Mouse (Mus musculus) liver, embryonic 11.5 days (tissue): ENCODE results near the gene Hoxa3. TPM values are rescaled to one million over a fixed set of nuclear protein-coding genes. Genes with fewer than 3 reads are reported as not detected.

Experiments
- ATAC-seq: fragments of 200-750 bp; cut with Nextera tagmentation; replicated peaks from 2 replicates; pipeline ENCODE4 v1.8.0; 2017; ENCODE audit warnings: moderate number of reproducible peaks, mild to moderate bottlenecking, moderate TSS enrichment, moderate library complexity; ENCODE audit not compliant: low FRiP score
- DNase-seq: peaks from one replicate; pipeline ENCODE4 v3.0.0-alpha.2; 2017; ENCODE audit warnings: low spot score
- H3K27ac ChIP-seq: fragments of 300-500 bp; sonication (generic); 2 replicates; pipeline ENCODE4 v1.5.1; 2014; ENCODE audit warnings: mild to moderate bottlenecking, low read depth, low read length, control low read depth
- H3K27me3 ChIP-seq: fragments of 300-500 bp; sonication (generic); replicated peaks from 2 replicates; pipeline ENCODE4 v1.6.1; 2014; ENCODE audit warnings: low read length, mixed read lengths; ENCODE audit not compliant: control insufficient read depth, insufficient read depth
- H3K36me3 ChIP-seq: fragments of 300-500 bp; sonication (generic); 2 replicates; pipeline ENCODE4 v1.6.1; 2014; ENCODE audit warnings: mild to moderate bottlenecking, low read length, moderate library complexity, mixed read lengths; ENCODE audit not compliant: control insufficient read depth, insufficient read depth
- H3K4me1 ChIP-seq: fragments of 300-500 bp; sonication (generic); replicated peaks from 2 replicates; pipeline ENCODE4 v1.6.1; 2014; ENCODE audit warnings: low read length, mixed read lengths; ENCODE audit not compliant: control insufficient read depth, insufficient read depth
- H3K4me2 ChIP-seq: fragments of 300-500 bp; sonication (generic); 2 replicates; pipeline ENCODE4 v1.6.1; 2014; ENCODE audit warnings: mild to moderate bottlenecking, control low read depth, moderate library complexity
- H3K4me3 ChIP-seq: fragments of 300-500 bp; sonication (generic); 2 replicates; pipeline ENCODE4 v1.5.1; 2014; ENCODE audit warnings: low read depth, low read length, control low read depth
- H3K9ac ChIP-seq: fragments of 300-500 bp; sonication (generic); 2 replicates; pipeline ENCODE4 v1.6.1; 2014; ENCODE audit warnings: low read depth, low read length, control low read depth
- H3K9me3 ChIP-seq: fragments of 300-500 bp; sonication (generic); 2 replicates; pipeline ENCODE4 v1.6.1; 2016; ENCODE audit warnings: low read length, inconsistent platforms, mixed read lengths; ENCODE audit not compliant: control insufficient read depth
- WGBS: fragments of 180-500 bp; shearing (Covaris S2); extraction: QIAGEN DNeasy Blood & Tissue Kit; methylation state at CpG from one replicate; pipeline ENCODE4 v1.1.7; 2014; 5-methylcytosine and 5-hydroxymethylcytosine counted together
- polyA plus RNA-seq: library from polyadenylated mRNA; unstranded; fragments of >200 nt; fragmentation: Nextera tagmentation; extraction: Ambion mirVana; gene quantifications from 2 replicates; pipeline ENCODE4 v1.2.1, GENCODE M21; 2014

The Hoxa3 gene
- polyA plus RNA-seq, 1 experiment from 2014 or later = 2.9 TPM

DNA sequence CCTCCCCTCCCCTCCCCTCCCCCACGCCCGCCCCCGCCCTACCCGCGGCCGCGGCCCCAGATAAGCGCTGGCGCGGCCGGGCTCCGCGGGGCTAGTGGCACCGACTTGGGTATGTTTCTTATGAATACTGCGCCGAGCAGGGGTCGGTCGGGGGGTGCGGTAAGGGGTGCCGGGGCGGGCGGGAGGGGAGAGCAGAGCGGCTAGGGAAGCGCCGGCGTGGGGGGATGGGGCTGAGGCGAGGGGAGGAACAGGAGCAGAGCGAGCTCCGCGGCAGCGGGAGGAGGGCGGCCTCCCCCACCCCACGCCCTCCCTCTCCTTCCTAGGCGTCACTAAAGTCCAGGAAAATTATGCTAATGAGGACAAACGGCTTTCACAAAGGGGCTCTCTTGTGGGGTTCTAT, 37.3 kb downstream of the Hoxa3 start:
- Histone ChIP-seq H3K27ac (peak overlapping the region; percentile 84), H3K4me3 (peak overlapping the region; percentile 46), H3K36me3 (no peaks in the 10 kb centered on the region), H3K27me3 (peaks cover 99% of the 10 kb centered on the region), H3K4me1 (peaks cover 5% of the 10 kb centered on the region; the same call in 1 of the 2 replicates), H3K9me3 (no peaks in the 10 kb centered on the region), H3K4me2 (peak overlapping the region; percentile 64), H3K9ac (peak overlapping the region; percentile 68; the same call in 1 of the 2 replicates)
- peak; percentile 60 for DNase-seq
- no peak; the same call in 1 of the 2 replicates for ATAC-seq
- 0% methylated on average over 9 of the region's 35 CpGs for WGBS

DNA sequence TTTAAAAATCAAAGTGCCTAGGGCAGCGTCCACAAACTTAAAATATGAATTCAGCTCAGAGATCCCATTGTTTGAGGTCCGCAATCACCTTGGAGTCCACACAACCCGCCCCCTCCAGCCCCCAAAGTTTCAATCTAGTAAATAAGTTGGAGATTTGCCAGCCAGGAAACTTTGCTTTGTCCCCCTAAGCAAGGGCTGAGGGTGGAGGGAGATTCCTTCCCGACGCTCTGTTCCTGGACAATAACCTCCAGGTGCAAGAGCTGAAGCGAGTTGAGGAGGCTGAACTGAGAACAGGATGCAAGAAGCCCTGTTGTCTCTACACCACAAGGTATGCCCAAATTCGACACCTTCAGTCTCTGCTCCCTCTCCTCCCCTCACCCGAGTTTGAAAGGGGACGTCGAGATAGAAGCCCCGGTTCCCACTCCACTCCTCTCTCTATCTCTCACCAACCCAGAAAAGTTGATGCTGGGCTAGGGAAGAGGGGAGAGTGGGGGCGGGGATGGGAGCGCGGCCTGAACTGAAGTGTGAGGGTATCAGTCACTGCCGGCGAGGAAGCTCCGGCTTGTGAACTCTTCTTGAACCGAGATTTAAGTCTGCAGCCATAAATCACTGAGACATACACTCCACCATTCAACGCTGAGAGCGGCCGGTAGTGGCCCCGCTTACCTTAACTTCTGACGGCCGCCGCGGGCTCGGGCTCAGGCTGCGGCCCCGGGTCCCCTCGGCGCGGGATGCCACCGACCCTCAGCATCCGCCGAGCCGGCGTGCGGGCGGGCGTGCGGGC, 38.0 kb downstream of the Hoxa3 start:
- H3K4me2 ChIP-seq = peak overlapping the region; percentile 64
- ATAC-seq (no peak), DNase-seq (peak; percentile 69)
- H3K9me3 ChIP-seq = no peaks in the 10 kb centered on the region
- peak overlapping the region; percentile 46 for H3K4me3 ChIP-seq
- H3K27ac ChIP-seq = peak overlapping the region; percentile 84
- H3K4me1 ChIP-seq = peaks cover 8% of the 10 kb centered on the region
- peaks cover 99% of the 10 kb centered on the region for H3K27me3 ChIP-seq
- 1% methylated on average over 41 of the region's 41 CpGs for WGBS
- H3K36me3 ChIP-seq = no peaks in the 10 kb centered on the region
- peak overlapping the region; percentile 68 for H3K9ac ChIP-seq

DNA sequence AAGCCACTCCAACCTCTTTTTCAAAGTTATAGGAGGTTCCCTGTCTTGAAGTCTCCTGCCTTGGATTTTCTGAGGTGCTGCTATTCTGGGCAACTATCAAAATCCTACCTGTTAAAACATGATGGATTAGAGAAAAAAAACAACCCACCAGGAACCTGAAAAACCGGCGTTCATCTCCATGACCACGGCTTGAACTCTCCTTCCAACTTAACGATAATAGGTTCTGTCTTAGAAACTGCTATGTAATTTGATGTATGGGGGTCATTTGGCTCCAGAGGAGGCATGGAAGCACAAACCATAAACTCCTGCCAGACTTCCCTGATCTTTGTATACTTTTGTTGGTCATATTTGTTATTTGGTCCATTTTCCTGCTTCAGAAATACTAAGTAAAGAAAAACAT, 39.5 kb downstream of the Hoxa3 start:
- H3K4me2 ChIP-seq = peak overlapping the region; percentile 58
- no peak overlapping the region for H3K9ac ChIP-seq
- no peaks in the 10 kb centered on the region for H3K36me3 ChIP-seq
- no peaks in the 10 kb centered on the region for H3K9me3 ChIP-seq
- WGBS = 3% methylated on average over 4 of the region's 4 CpGs
- ATAC-seq = no peak
- H3K27ac ChIP-seq = peak overlapping the region; percentile 62; the same call in 1 of the 2 replicates
- peaks cover 16% of the 10 kb centered on the region for H3K4me1 ChIP-seq
- peak; percentile 28 for DNase-seq
- peak overlapping the region; percentile 17; the same call in 1 of the 2 replicates for H3K4me3 ChIP-seq
- H3K27me3 ChIP-seq = peaks cover 97% of the 10 kb centered on the region

- Histone ChIP-seq H3K4me3 (peak overlapping the region; percentile 36), H3K27ac (peak overlapping the region; percentile 74), H3K9me3 (no peaks in the 10 kb centered on the region), H3K4me2 (peak overlapping the region; percentile 58), H3K27me3 (peaks cover 97% of the 10 kb centered on the region), H3K9ac (peak overlapping the region; percentile 44), H3K4me1 (peaks cover 17% of the 10 kb centered on the region), H3K36me3 (no peaks in the 10 kb centered on the region)
- WGBS = 1% methylated on average over 35 of the region's 35 CpGs
- DNase-seq (peak; percentile 87), ATAC-seq (0 out of 2 replicates have a peak, but pooled peaks have one; percentile 46)
Observed at GRCm38 (mm10) chr6:52172501-52172900, 40.6 kb downstream of the Hoxa3 start.

DNA sequence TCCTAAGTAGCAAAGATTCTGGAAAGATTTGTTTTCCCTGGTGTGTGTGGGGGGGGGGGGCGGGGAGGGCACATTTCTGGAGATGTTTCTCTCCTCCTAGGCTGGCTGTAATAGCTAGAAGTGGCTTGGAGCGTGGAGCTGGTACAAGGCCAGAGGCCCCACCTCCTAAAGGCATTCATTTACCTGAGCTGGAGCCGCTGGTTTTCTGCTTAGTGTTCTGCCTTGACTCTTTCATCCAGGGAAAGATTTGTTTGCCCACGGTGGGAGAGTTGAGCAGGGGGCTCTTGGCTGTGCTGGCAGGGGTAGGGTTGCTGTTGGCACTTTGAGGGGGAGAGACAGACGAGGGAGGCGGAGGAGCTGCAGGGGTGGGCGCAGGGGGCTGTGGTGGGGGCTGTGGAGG, 41.2 kb downstream of the Hoxa3 start:
- Histone ChIP-seq H3K9me3 (no peaks in the 10 kb centered on the region), H3K27ac (peak overlapping the region; percentile 74), H3K9ac (peak overlapping the region; percentile 44; the same call in 1 of the 2 replicates), H3K27me3 (peaks cover 97% of the 10 kb centered on the region), H3K4me2 (peak overlapping the region; percentile 58), H3K4me3 (peak overlapping the region; percentile 36), H3K4me1 (peaks cover 17% of the 10 kb centered on the region), H3K36me3 (no peaks in the 10 kb centered on the region)
- DNase-seq (peak; percentile 40), ATAC-seq (no peak)
- WGBS = 19% methylated on average over 7 of the region's 7 CpGs

DNA sequence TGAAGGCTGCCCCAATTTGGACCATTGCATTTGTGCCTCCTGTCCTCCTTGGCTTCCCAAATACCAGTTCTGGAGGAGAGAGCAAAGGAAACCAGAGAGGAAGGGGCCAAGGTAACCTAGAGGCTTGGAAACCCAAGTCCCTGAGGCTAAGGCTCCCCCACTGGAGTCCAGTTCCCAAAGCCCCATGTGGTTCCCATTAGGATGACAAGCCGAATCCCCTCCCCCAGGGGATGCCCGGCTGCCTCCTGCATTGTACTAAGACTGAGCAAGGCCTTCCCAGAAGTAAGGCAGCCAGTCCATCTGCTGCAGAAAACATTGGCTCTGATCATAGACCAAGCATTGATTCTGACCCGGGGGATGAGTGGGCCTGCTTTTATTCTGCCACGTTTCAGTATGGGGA, 41.8 kb downstream of the Hoxa3 start:
- peaks cover 17% of the 10 kb centered on the region for H3K4me1 ChIP-seq
- H3K36me3 ChIP-seq = no peaks in the 10 kb centered on the region
- WGBS = 13% methylated on average over 4 of the region's 4 CpGs
- peaks cover 97% of the 10 kb centered on the region for H3K27me3 ChIP-seq
- peak overlapping the region; percentile 61 for H3K27ac ChIP-seq
- no peak overlapping the region for H3K4me3 ChIP-seq
- no peaks in the 10 kb centered on the region for H3K9me3 ChIP-seq
- H3K4me2 ChIP-seq = no peak overlapping the region
- peak; percentile 31 for DNase-seq
- ATAC-seq = no peak
- H3K9ac ChIP-seq = no peak overlapping the region

DNA sequence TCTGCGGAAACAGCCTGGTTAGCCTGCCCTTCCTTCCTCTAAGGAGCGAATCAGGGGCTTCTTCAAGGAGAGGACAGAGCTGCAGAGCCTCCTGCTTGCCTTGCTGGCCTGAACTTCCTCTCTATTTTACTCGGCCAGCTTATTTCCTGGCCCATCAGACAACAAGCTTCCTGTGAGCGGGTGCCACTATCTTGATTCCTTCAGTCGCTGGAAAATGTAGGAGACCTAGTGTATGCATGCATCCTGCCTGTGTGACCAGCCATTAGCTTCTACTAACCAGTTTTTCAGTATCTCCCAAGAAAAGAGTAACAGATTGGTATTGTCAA, 42.3 kb downstream of the Hoxa3 start:
- ATAC-seq (peak; percentile 51; the same call in 1 of the 2 replicates), DNase-seq (no peak)
- no peak overlapping the region for H3K9ac ChIP-seq
- H3K9me3 ChIP-seq = no peaks in the 10 kb centered on the region
- H3K36me3 ChIP-seq = no peaks in the 10 kb centered on the region
- H3K4me3 ChIP-seq = no peak overlapping the region
- H3K27me3 ChIP-seq = peaks cover 97% of the 10 kb centered on the region
- H3K27ac ChIP-seq = peak overlapping the region; percentile 61
- H3K4me2 ChIP-seq = no peak overlapping the region; the same call in 1 of the 2 replicates
- H3K4me1 ChIP-seq = peaks cover 17% of the 10 kb centered on the region
- 5% methylated on average over 5 of the region's 5 CpGs for WGBS

GRCm38 (mm10) chr6:52170166-52170897, 42.8 kb downstream of the Hoxa3 start:
- H3K9ac ChIP-seq = peak overlapping the region; percentile 47; the same call in 1 of the 2 replicates
- 4% methylated on average over 40 of the region's 40 CpGs for WGBS
- peak overlapping the region; percentile 61 for H3K27ac ChIP-seq

More at GRCm38 (mm10) chr6:52170166-52170897, 42.8 kb downstream of the Hoxa3 start:
- H3K27me3 ChIP-seq = peaks cover 97% of the 10 kb centered on the region
- DNase-seq = peak; percentile 56
- peak overlapping the region; percentile 47 for H3K4me2 ChIP-seq
- no peak overlapping the region for H3K4me3 ChIP-seq
- no peaks in the 10 kb centered on the region for H3K36me3 ChIP-seq
- ATAC-seq = peak; percentile 41
- H3K4me1 ChIP-seq = peaks cover 17% of the 10 kb centered on the region
- no peaks in the 10 kb centered on the region for H3K9me3 ChIP-seq
